Mouse (Mus musculus) urinary bladder, postnatal 25 days (tissue): ENCODE data around the gene Pja2.
"Not testable (repeated sequence)": the region's sequence is repeated elsewhere in the genome, so short reads cannot be mapped to it uniquely, and the experiment has no call there.

Experiments
- DNase-seq: peaks from one replicate; pipeline ENCODE4 v3.0.0; 2022; ENCODE audit warnings: low spot score

Gene Pja2

GRCm38 (mm10) chr17:64281368-64281767 is 50.3 kb downstream of the Pja2 start:
- DNase-seq: not testable (repeated sequence)

DNA sequence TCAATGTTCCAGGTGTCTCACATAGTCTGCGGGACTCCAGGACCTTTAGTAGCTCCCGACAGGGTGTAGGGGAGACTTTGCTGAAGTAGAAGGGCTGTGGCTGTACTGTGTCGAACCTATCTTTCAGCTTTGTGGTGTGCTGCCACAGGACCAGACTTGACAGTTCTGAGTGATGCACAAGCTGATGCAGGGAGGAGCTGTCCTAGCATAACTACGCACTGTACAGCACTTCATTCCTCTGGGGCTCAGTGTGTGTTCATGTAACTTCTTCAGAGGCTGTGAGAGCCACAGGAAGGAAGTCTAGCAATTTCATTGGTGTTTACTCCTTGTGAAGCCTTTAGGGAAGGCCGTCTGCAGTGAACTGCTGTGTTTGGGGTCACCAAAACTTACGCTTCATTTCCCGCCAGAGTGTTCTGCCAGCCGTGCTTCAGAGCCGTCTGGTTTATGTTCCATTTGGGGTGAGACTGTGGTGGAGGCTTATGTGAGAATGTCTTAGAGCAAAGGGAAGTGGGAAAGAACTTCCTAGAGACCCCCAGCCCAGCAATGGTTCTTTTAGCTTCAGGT is 54.0 kb downstream of the Pja2 start:
- no peak for DNase-seq

- no peak for DNase-seq
Observed at GRCm38 (mm10) chr17:64276666-64277065, 55.0 kb downstream of the Pja2 start.

DNA sequence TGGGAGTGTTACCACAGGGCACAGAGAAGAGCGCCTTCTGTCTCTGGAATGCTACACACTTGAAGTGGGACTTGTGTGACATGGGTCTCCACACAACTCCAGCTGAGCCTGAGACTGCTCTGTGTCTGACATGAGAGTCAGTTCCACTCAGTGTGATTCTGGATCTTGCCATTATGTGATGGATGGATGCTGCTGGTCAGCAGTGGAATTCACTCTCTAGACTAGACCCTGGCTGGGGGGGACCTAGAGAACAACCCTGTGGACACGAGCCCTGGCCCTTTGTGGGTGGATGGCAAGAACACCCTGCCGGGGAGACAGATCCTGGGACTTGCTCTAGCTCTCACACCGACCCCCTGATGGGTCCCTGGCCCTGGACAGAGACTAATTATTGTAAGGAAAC is 56.5 kb downstream of the Pja2 start:
- no peak for DNase-seq

- DNase-seq: no peak
Observed at GRCm38 (mm10) chr17:64274341-64275105, 57.2 kb downstream of the Pja2 start.

- DNase-seq: no peak
Observed at GRCm38 (mm10) chr17:64260571-64260970, 71.1 kb downstream of the Pja2 start.

- no peak for DNase-seq
Observed at GRCm38 (mm10) chr17:64248246-64248645, 83.5 kb downstream of the Pja2 start.

- DNase-seq: no peak
Observed at GRCm38 (mm10) chr17:64242898-64243297, 88.8 kb downstream of the Pja2 start.

DNA sequence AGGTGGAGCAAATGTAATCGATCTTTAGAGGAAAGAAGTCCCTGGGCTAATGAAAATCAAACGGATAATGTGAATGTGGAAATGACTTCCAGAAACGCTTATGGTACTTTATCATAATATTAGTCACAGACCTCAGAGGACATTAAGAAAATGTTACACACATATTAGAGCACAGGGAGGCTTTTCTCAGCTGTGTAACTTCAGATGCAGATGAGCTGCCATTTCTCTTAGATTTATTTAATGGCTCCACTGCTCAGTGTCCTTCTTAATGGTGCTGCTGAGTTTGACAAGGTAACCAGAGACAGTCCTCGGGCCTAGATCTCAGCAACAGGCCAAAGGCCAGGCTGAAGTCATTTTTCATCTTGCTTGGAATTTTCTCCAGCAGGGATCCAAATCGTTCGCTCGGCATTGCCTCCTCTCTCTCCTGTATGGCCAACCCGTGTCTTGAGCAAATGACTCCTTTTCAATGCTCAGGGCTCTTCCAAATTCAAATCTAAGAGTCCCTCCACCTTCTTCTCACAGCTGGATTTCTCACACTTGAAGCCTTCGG is 89.3 kb downstream of the Pja2 start:
- DNase-seq: no peak

DNA sequence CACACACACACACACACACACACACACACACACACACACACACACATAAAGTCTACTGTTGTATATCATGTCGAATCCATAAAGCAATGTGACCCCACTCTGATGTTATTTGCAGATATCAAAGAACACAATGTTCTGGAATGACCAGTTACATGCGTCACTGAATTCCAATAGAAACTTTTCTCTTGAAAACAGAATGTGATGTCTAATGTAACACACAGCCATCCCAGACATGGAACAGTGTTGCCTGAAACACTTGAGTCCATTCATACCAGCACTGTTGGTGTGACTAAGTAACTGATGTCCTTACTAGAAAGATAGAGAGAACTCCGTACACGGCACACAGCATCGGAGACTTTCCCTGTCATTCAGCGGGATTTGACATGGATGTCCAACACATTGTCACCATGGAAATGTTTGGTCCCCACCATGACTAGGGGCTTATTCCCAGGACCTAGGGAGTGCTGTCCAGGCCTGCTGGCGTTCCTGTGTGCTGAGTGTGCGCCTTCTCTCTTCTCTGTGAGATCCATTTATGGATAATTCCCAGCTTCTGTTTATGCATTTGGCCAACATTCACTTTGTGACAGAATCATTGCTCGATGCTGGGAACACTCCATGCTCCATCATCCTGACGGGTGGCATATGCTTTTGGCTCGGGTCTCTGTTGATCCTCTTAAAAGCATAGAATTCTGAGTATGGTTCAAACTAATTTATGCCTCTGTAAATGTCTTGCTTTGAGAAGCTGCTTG is 90.0 kb downstream of the Pja2 start:
- no peak for DNase-seq

DNA sequence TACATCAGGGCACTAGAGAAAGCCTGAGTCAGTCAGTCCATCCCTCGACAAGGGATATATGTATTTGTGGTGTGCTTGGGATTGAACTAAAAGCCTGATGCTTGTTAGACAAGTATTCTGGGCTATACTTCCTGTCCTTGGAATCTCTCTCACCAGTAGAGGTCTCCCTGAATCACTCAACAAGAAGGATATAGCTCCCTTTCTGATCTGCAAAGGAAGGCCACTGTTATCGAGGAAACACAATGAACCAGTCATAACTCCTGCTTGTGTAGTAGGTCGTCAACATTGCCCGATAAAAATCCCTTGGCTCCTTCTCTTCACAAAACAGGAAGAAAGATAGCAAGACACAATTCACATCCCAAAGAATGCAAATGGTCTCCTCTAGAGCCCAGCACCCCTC is 99.6 kb downstream of the Pja2 start:
- no peak for DNase-seq

DNA sequence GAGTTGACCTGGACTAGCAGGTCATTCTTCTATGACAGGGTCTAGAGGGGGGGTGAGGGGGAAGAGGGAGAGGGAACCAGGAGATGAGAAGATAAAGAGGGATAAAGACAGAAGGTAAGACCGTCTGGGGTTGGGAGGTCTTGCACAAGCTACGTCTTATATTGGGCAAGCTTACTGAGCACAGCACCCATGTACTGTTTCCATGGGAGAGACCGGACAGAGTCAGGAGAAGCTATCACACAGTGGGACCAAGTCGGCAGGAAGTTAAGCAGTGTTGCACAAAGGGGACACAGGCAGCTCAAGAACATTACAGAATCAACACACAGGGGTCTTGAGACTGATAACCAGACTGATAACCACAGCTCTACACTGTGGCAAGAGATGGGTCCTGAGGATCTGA is 100.1 kb downstream of the Pja2 start:
- DNase-seq: not testable (repeated sequence)

DNA sequence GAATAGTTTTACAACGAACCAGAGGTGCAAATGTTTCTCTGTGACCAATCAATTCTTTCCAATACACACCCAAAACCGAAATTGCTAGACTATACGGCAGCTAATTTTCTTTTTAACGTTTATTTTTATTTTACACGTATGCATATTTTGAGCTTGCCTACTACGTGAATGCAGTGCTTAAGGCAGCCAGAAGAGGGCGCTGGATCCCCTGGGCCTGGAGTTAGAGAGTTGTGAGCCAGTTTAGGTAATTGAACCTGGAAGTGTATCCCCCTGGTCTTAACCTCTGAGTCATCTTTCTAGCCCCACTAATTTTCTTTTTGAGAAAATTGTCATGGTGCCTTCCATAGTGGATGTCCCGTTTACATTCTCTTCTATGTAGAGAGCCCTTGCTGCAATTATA is 100.5 kb downstream of the Pja2 start:
- DNase-seq: no peak
